Mouse (Mus musculus) CH12.LX (cell line): ENCODE results near the gene Krt8.

Experiments used
- CHD1 ChIP-seq: IDR thresholded peaks from 2 replicates; pipeline ENCODE4 v1.6.1; 2012; ENCODE audit warnings: low read depth, low read length, improper control_type of control experiment, inconsistent platforms
- CTCF ChIP-seq, 2 experiments: IDR thresholded peaks in 1 of 2; conservative IDR thresholded peaks in 1 of 2; 2 replicates each; pipeline ENCODE4 v1.5.1; 2011 to 2012; ENCODE audit warnings: low read depth in 2 of 2, low read length in 2 of 2, improper control_type of control experiment in 1 of 2, inconsistent platforms in 1 of 2, mild to moderate bottlenecking in 1 of 2, moderate library complexity in 1 of 2
- EP300 ChIP-seq: IDR thresholded peaks from 2 replicates; pipeline ENCODE4 v1.6.1; 2011; ENCODE audit warnings: low read length, improper control_type of control experiment
- MAX ChIP-seq: IDR thresholded peaks from 2 replicates; pipeline ENCODE4 v1.6.1; 2011; ENCODE audit warnings: low read length, improper control_type of control experiment
- MXI1 ChIP-seq: IDR thresholded peaks from 2 replicates; pipeline ENCODE4 v1.6.1; 2011; ENCODE audit warnings: mild to moderate bottlenecking, low read depth, low read length, improper control_type of control experiment
- POLR2A ChIP-seq: IDR thresholded peaks from 2 replicates; pipeline ENCODE4 v1.6.1; 2011; ENCODE audit warnings: low read depth, mild to moderate bottlenecking, improper control_type of control experiment, low read length
- TCF12 ChIP-seq: IDR thresholded peaks from 2 replicates; pipeline ENCODE4 v1.6.1; 2014; ENCODE audit warnings: low read depth, mild to moderate bottlenecking, inconsistent platforms, low read length, improper control_type of control experiment
- ZC3H11A ChIP-seq: IDR thresholded peaks from 2 replicates; pipeline ENCODE4 v1.6.1; 2012; ENCODE audit warnings: low read depth, mild to moderate bottlenecking, inconsistent platforms, low read length, improper control_type of control experiment
- ZKSCAN1 ChIP-seq: IDR thresholded peaks from 2 replicates; pipeline ENCODE4 v1.6.1; 2012; ENCODE audit warnings: low read depth, inconsistent platforms, low read length, improper control_type of control experiment, borderline replicate concordance
- ZNF384 ChIP-seq: IDR thresholded peaks from 2 replicates; pipeline ENCODE4 v1.6.1; 2012; ENCODE audit warnings: low read depth, low read length, improper control_type of control experiment, inconsistent platforms

DNA sequence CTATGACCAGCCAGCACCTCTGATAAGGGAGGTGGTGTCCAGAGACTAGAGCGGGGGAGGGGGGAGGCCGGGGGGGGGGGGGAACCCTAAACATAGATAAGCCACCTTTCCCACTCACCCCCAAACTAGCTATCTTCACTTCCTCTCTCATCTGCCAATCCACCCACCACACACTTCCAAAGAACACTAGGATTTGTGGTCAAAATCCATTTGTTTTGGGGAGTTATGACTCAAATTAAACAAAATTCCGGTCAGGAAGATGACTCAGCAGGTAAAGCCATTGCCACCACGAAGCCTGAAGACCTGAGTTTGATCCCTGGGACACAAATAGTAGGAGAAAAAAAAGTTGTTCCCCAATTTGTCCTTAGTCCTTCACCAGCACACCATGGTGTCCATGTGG is 10.6 kb upstream of the Krt8 start:
- TF ChIP-seq CTCF (conservative IDR thresholded peaks at IDR 0.05 in 1 of 2, IDR thresholded peaks at IDR 0.05 in 1 of 2; ENCODE audit: low read depth in 2 of 2, low read length in 2 of 2) (no peak), ZC3H11A (no peak), EP300 (no peak), MAX (no peak), ZKSCAN1 (no peak), CHD1 (no peak), TCF12 (no peak), POLR2A (no peak), ZNF384 (no peak), MXI1 (no peak)
